Mouse (Mus musculus) T-helper 17 cell (primary cell): ENCODE measurements around the gene Adamts9.

ENCODE experiments used
- in situ Hi-C, 2 experiments: fragments of 300-600 bp; cut with MboI, MseI; formaldehyde crosslinking; loops; 1 replicate in 1 of 2; 2 replicates in 1 of 2; pipeline ENCODE4 v1.15.1; 2025; ENCODE audit warnings: high pct_unique_total_duplicates in 2 of 2

Gene Adamts9

GRCm38 (mm10) chr6:92860285-92860912 is 82.9 kb downstream of the Adamts9 start:
- in situ Hi-C loops, result no loop called here

GRCm38 (mm10) chr6:92858721-92859510 is 84.4 kb downstream of the Adamts9 start:
- in situ Hi-C loops, result no loop called here

- in situ Hi-C loops, result no loop called here
Observed at GRCm38 (mm10) chr6:92857761-92858160, 85.5 kb downstream of the Adamts9 start.

GRCm38 (mm10) chr6:92854873-92855272 is 88.4 kb downstream of the Adamts9 start:
- in situ Hi-C loops, result no loop called here

- in situ Hi-C loops, result no loop called here
Observed at GRCm38 (mm10) chr6:92850250-92850649, 93.0 kb downstream of the Adamts9 start.

- in situ Hi-C loops, result no loop called here
Observed at GRCm38 (mm10) chr6:92849208-92849607, 94.1 kb downstream of the Adamts9 start.

- in situ Hi-C loops, result no loop called here
Observed at GRCm38 (mm10) chr6:92846614-92847013, 96.7 kb downstream of the Adamts9 start.

- in situ Hi-C loops, result no loop called here
Observed at GRCm38 (mm10) chr6:92845898-92846297, 97.4 kb downstream of the Adamts9 start.

GRCm38 (mm10) chr6:92843474-92843873 is 99.8 kb downstream of the Adamts9 start:
- in situ Hi-C loops, result no loop called here

GRCm38 (mm10) chr6:92842000-92842399 is 101.3 kb downstream of the Adamts9 start:
- in situ Hi-C loops, result no loop called here

GRCm38 (mm10) chr6:92831106-92831505 is 112.2 kb downstream of the Adamts9 start:
- in situ Hi-C loops, result loop anchor here in 1 of 2 experiments (10.0 kb wide), 1 partner anchor 996 kb away; no protein-coding TSS in a partner anchor

- in situ Hi-C loops, result no loop called here
Observed at GRCm38 (mm10) chr6:92829148-92829547, 114.1 kb downstream of the Adamts9 start.

GRCm38 (mm10) chr6:92827360-92827759 is 115.9 kb downstream of the Adamts9 start:
- in situ Hi-C loops, result no loop called here

- in situ Hi-C loops, result no loop called here
Observed at GRCm38 (mm10) chr6:92826561-92826960, 116.7 kb downstream of the Adamts9 start.

GRCm38 (mm10) chr6:92823991-92824390 is 119.3 kb downstream of the Adamts9 start:
- in situ Hi-C loops, result no loop called here

- in situ Hi-C loops, result no loop called here
Observed at GRCm38 (mm10) chr6:92822006-92822405, 121.3 kb downstream of the Adamts9 start.

- in situ Hi-C loops, result no loop called here
Observed at GRCm38 (mm10) chr6:92821606-92822005, 121.7 kb downstream of the Adamts9 start.

- in situ Hi-C loops, result no loop called here
Observed at GRCm38 (mm10) chr6:92817661-92818060, 125.6 kb downstream of the Adamts9 start.

- in situ Hi-C loops, result no loop called here
Observed at GRCm38 (mm10) chr6:92816311-92816751, 127.0 kb downstream of the Adamts9 start, which contains the start of gene A730049H05Rik. A730049H05Rik (plus strand) TSS chr6:92816478.

GRCm38 (mm10) chr6:92812702-92813370 is 130.5 kb downstream of the Adamts9 start:
- in situ Hi-C loops, result no loop called here

GRCm38 (mm10) chr6:92811566-92811965 is 131.7 kb downstream of the Adamts9 start:
- in situ Hi-C loops, result no loop called here

GRCm38 (mm10) chr6:92810628-92811027 is 132.7 kb downstream of the Adamts9 start:
- in situ Hi-C loops, result no loop called here
